Mouse (Mus musculus): Measurements from ENCODE around the gene Hfe.

DNA sequence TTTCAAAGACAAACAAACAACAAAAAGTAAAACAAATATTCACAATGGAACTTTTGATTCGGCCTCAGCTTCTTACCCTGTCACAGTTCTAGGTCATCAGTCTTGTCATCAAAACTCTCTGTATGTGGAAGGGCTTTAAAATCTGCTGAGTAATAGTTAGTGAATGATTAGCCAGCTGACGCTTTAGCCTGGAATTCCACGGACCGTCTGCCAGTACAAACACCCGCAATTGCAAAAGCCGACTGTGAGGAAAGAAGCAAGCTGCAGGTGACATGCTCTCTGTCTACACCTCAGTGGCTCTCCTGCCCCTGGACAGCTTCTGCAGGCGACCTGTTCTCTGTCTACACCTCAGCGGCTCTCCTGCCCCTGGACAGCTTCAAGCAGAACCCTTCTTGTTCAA, 19.8 kb upstream of the Hfe start:
- TF ChIP-seq CTCF (conservative IDR thresholded peaks at IDR 0.05 in 1 of 2, IDR thresholded peaks at IDR 0.05 in 1 of 2; ENCODE audit: low read depth in 2 of 2, low read length in 2 of 2) (no peak), ETS1 (conservative IDR thresholded peaks at IDR 0.05; ENCODE audit: low read depth, low read length) (no peak), MAX (IDR thresholded peaks at IDR 0.05; ENCODE audit: low read length) (no peak), KAT2A (IDR thresholded peaks at IDR 0.05; ENCODE audit: insufficient replicate concordance, low read length) (no peak), ZKSCAN1 (IDR thresholded peaks at IDR 0.05; ENCODE audit: borderline replicate concordance, low read depth, low read length) (no peak), CHD1 (IDR thresholded peaks at IDR 0.05; ENCODE audit: low read depth, low read length) (no peak), POLR2A (IDR thresholded peaks at IDR 0.05; ENCODE audit: low read depth, low read length) (no peak), TCF12 (IDR thresholded peaks at IDR 0.05; ENCODE audit: low read depth, low read length) (no peak), IRF4 (IDR thresholded peaks at IDR 0.05; ENCODE audit: low read depth, low read length) (no peak)

Data from CH12.LX (cell line).